Mouse (Mus musculus) MEL (cell line): ENCODE data around the gene Gm28729. TPM values are rescaled to one million over a fixed set of nuclear protein-coding genes. Genes with fewer than 3 reads are reported as not detected.
"Not testable (repeated sequence)": the region's sequence is repeated elsewhere in the genome, so short reads cannot be mapped to it uniquely, and the experiment has no call there.

Experiments
- DNase-seq: peaks from one replicate; pipeline ENCODE4 v3.0.0; 2011; ENCODE audit warnings: low read depth, low spot score
- H3K27ac ChIP-seq: 2 replicates; pipeline ENCODE4 v1.5.1; 2012; ENCODE audit warnings: low read depth, mild to moderate bottlenecking, control low read depth, low read length, moderate library complexity; ENCODE audit not compliant: control insufficient read depth
- H3K27me3 ChIP-seq, 2 experiments: fragments of 150-350 bp in 1 of 2; sonication (generic) in 1 of 2; 2 replicates each; pipeline ENCODE4 v1.6.1; 2012; ENCODE audit warnings: low read length in 2 of 2, mild to moderate bottlenecking in 2 of 2, improper control_type of control experiment in 1 of 2, moderate library complexity in 1 of 2; ENCODE audit not compliant: insufficient read depth in 2 of 2, control insufficient read depth in 1 of 2
- H3K36me3 ChIP-seq, 2 experiments: 2 replicates each; pipeline ENCODE4 v1.6.1; 2012 to 2014; ENCODE audit warnings: low read length in 2 of 2, improper control_type of control experiment in 1 of 2, inconsistent platforms in 1 of 2, mild to moderate bottlenecking in 1 of 2; ENCODE audit not compliant: insufficient read depth in 2 of 2, control insufficient read depth in 1 of 2
- H3K4me1 ChIP-seq, 2 experiments: fragments of 150-350 bp in 1 of 2; sonication (generic) in 1 of 2; 2 replicates each; pipeline ENCODE4 v1.6.1; 2012; ENCODE audit warnings: low read length in 2 of 2, improper control_type of control experiment in 1 of 2, mild to moderate bottlenecking in 1 of 2; ENCODE audit not compliant: insufficient read depth in 2 of 2, control insufficient read depth in 1 of 2
- H3K4me3 ChIP-seq, 2 experiments: fragments of 150-350 bp in 1 of 2; sonication (generic) in 1 of 2; 2 replicates each; pipeline ENCODE4 v1.5.1; 2012; ENCODE audit warnings: low read depth in 2 of 2, low read length in 2 of 2, mild to moderate bottlenecking in 2 of 2, moderate library complexity in 2 of 2, control low read depth in 1 of 2, improper control_type of control experiment in 1 of 2; ENCODE audit not compliant: control insufficient read depth in 1 of 2, insufficient read depth in 1 of 2
- H3K79me2 ChIP-seq: 2 replicates; pipeline ENCODE4 v1.6.1; 2012; ENCODE audit warnings: mild to moderate bottlenecking, low read length, moderate library complexity; ENCODE audit not compliant: control insufficient read depth, poor library complexity, insufficient read depth
- H3K9ac ChIP-seq: 2 replicates; pipeline ENCODE4 v1.6.1; 2012; ENCODE audit warnings: low read depth, mild to moderate bottlenecking, control low read depth, low read length, moderate library complexity; ENCODE audit not compliant: control insufficient read depth, poor library complexity, severe bottlenecking
- H3K9me3 ChIP-seq: fragments of 150-350 bp; sonication (generic); replicated peaks from 2 replicates; pipeline ENCODE4 v1.6.1; 2012; ENCODE audit warnings: mild to moderate bottlenecking, low read length, improper control_type of control experiment, moderate library complexity; ENCODE audit not compliant: insufficient read depth
- CTCF ChIP-seq, 3 experiments: IDR thresholded peaks in 2 of 3; conservative IDR thresholded peaks in 1 of 3; 2 replicates each; pipeline ENCODE4 v1.5.1; 2011 to 2012; ENCODE audit warnings: low read length in 3 of 3, low read depth in 2 of 3, mild to moderate bottlenecking in 2 of 3, improper control_type of control experiment in 1 of 3, inconsistent platforms in 1 of 3, mixed read lengths in 1 of 3, moderate library complexity in 1 of 3; ENCODE audit not compliant: control insufficient read depth in 1 of 3, insufficient read depth in 1 of 3, poor library complexity in 1 of 3, severe bottlenecking in 1 of 3
- ELF1 ChIP-seq: IDR thresholded peaks from 2 replicates; pipeline ENCODE4 v1.6.1; 2014; ENCODE audit warnings: low read depth, mild to moderate bottlenecking, inconsistent platforms, low read length, improper control_type of control experiment, moderate library complexity
- GABPA ChIP-seq: IDR thresholded peaks from 2 replicates; pipeline ENCODE4 v1.6.1; 2012; ENCODE audit warnings: low read depth, mild to moderate bottlenecking, inconsistent platforms, low read length, improper control_type of control experiment, moderate library complexity
- JUND ChIP-seq: IDR thresholded peaks from 2 replicates; pipeline ENCODE4 v1.6.1; 2011; ENCODE audit warnings: low read depth, mild to moderate bottlenecking, improper control_type of control experiment, low read length
- MAZ ChIP-seq: IDR thresholded peaks from 2 replicates; pipeline ENCODE4 v1.6.1; 2012; ENCODE audit warnings: low read depth, mild to moderate bottlenecking, inconsistent platforms, low read length, improper control_type of control experiment
- MEF2A ChIP-seq: IDR thresholded peaks from 2 replicates; pipeline ENCODE4 v1.6.1; 2014; ENCODE audit warnings: low read depth, mild to moderate bottlenecking, inconsistent platforms, low read length, improper control_type of control experiment; ENCODE audit not compliant: poor library complexity, insufficient replicate concordance, severe bottlenecking; ENCODE audit errors: extremely low read depth
- POLR2AphosphoS5 ChIP-seq: IDR thresholded peaks from 2 replicates; pipeline ENCODE4 v1.6.1; 2012; ENCODE audit warnings: low read depth, borderline replicate concordance, mild to moderate bottlenecking, inconsistent platforms, low read length, moderate library complexity, mixed read lengths
- RAD21 ChIP-seq: IDR thresholded peaks from 2 replicates; pipeline ENCODE4 v1.6.1; 2011; ENCODE audit warnings: mild to moderate bottlenecking, low read depth, low read length, improper control_type of control experiment
- SIN3A ChIP-seq: IDR thresholded peaks from 2 replicates; pipeline ENCODE4 v1.6.1; 2012; ENCODE audit warnings: low read length, improper control_type of control experiment, inconsistent platforms
- SMC3 ChIP-seq: IDR thresholded peaks from 2 replicates; pipeline ENCODE4 v1.6.1; 2011; ENCODE audit warnings: low read depth, low read length, improper control_type of control experiment
- ZC3H11A ChIP-seq: IDR thresholded peaks from 2 replicates; pipeline ENCODE4 v1.6.1; 2012; ENCODE audit warnings: low read depth, mild to moderate bottlenecking, inconsistent platforms, low read length, improper control_type of control experiment
- polyA plus RNA-seq, 2 experiments: library from polyadenylated mRNA; stranded (reverse) in 1 of 2; unstranded in 1 of 2; fragments of >175 nt in 1 of 2; fragments of >200 nt in 1 of 2; gene quantifications; 2 replicates each; pipeline versions ENCODE4 v1.2.1 to v1.2.4; 2012; ENCODE audit warnings: low replicate concordance in 2 of 2, low read depth in 1 of 2; ENCODE audit not compliant: insufficient read length in 2 of 2, insufficient read depth in 1 of 2, missing spikeins in 1 of 2
- total RNA-seq: library from RNA; depleted of rRNA; stranded (reverse); fragments of 300-350 nt; gene quantifications from 2 replicates; pipeline ENCODE4 v1.2.3, GENCODE M21; 2012

The Gm28729 gene
- total and polyA plus RNA-seq, 3 experiments: not detected

GRCm38 (mm10) chr9:96523148-96523547 is 1.9 kb downstream of the Gm28729 start:
- TF ChIP-seq POLR2AphosphoS5: no peak
- TF ChIP-seq RAD21: peak; percentile 57
- no peak for TF ChIP-seq SIN3A
- peak; percentile 43 to 53 (median 46) for TF ChIP-seq CTCF (IDR thresholded peaks at IDR 0.05 in 2 of 3, conservative IDR thresholded peaks at IDR 0.05 in 1 of 3; ENCODE audit: control insufficient read depth in 1 of 3, insufficient read depth in 1 of 3, low read depth in 2 of 3, low read length in 3 of 3, poor library complexity in 1 of 3, severe bottlenecking in 1 of 3)
- TF ChIP-seq JUND: no peak
- no peak for TF ChIP-seq MEF2A
- no peak for TF ChIP-seq GABPA
- peak; percentile 47 for TF ChIP-seq SMC3
- peak; percentile 33 for TF ChIP-seq ZC3H11A
- TF ChIP-seq, all 39 proteins: peak for 4
- no peaks in the 10 kb centered on the region for H3K27me3 ChIP-seq
- no peaks in the 10 kb centered on the region for H3K79me2 ChIP-seq
- no peak overlapping the region for H3K27ac ChIP-seq
- H3K9ac ChIP-seq: no peak overlapping the region
- H3K36me3 ChIP-seq: no peaks in the 10 kb centered on the region; a peak in 1 of 4 replicates
- H3K4me1 ChIP-seq: peaks cover 0 to 9% of the 10 kb centered on the region in 2 experiments; a peak in 2 of 4 replicates
- DNase-seq: peak; percentile 50
- no peak overlapping the region for H3K4me3 ChIP-seq
- H3K9me3 ChIP-seq: no peaks in the 10 kb centered on the region

GRCm38 (mm10) chr9:96521574-96521973 is 3.5 kb downstream of the Gm28729 start:
- H3K4me1 ChIP-seq: peaks cover 0 to 13% of the 10 kb centered on the region in 2 experiments; a peak in 3 of 4 replicates
- H3K36me3 ChIP-seq, H3K27ac ChIP-seq, H3K4me3 ChIP-seq, H3K27me3 ChIP-seq, H3K9ac ChIP-seq, H3K79me2 ChIP-seq, H3K9me3 ChIP-seq: not testable (repeated sequence)
- DNase-seq: peak; percentile 42
- TF ChIP-seq SMC3 (peak; percentile 66), CTCF (IDR thresholded peaks at IDR 0.05 in 2 of 3, conservative IDR thresholded peaks at IDR 0.05 in 1 of 3; ENCODE audit: control insufficient read depth in 1 of 3, insufficient read depth in 1 of 3, low read depth in 2 of 3, low read length in 3 of 3, poor library complexity in 1 of 3, severe bottlenecking in 1 of 3) (peak; percentile 23 to 70 (median 35); a peak in 5 of 6 replicates), RAD21 (peak; percentile 30), ZC3H11A (peak; percentile 27)

GRCm38 (mm10) chr9:96517429-96517828 is 7.6 kb downstream of the Gm28729 start:
- DNase-seq: peak; percentile 58

More at GRCm38 (mm10) chr9:96517429-96517828, 7.6 kb downstream of the Gm28729 start:
- Histone ChIP-seq H3K9me3 (no peaks in the 10 kb centered on the region), H3K27me3 (no peaks in the 10 kb centered on the region), H3K79me2 (no peaks in the 10 kb centered on the region), H3K9ac (no peak overlapping the region), H3K36me3 (peaks cover 0 to 8% of the 10 kb centered on the region in 2 experiments; a peak in 2 of 4 replicates), H3K4me3 (peak overlapping the region; percentile 11 to 19; a peak in 2 of 4 replicates), H3K4me1 (peaks cover 7 to 15% of the 10 kb centered on the region in 2 experiments), H3K27ac (no peak overlapping the region)
- 0 out of 2 replicates have a peak, but pooled peaks have one; percentile 41 for TF ChIP-seq ELF1
- TF ChIP-seq SMC3: 0 out of 2 replicates have a peak, but pooled peaks have one; percentile 1
- no peak for TF ChIP-seq MAZ
- no peak for TF ChIP-seq RAD21
